Mouse (Mus musculus) embryonic fibroblast, embryonic 13.5 days (primary cell): Measurements from ENCODE around the gene Lrrc55.

Source experiments
- CTCF ChIP-seq: IDR thresholded peaks from 2 replicates; pipeline ENCODE4 v1.5.1; 2011; ENCODE audit warnings: mild to moderate bottlenecking, control low read depth, low read length, moderate library complexity, borderline replicate concordance; ENCODE audit not compliant: insufficient read depth
- POLR2A ChIP-seq: IDR thresholded peaks from 2 replicates; pipeline ENCODE4 v1.6.1; 2011; ENCODE audit warnings: low read depth, mild to moderate bottlenecking, control low read depth, low read length, moderate library complexity

DNA sequence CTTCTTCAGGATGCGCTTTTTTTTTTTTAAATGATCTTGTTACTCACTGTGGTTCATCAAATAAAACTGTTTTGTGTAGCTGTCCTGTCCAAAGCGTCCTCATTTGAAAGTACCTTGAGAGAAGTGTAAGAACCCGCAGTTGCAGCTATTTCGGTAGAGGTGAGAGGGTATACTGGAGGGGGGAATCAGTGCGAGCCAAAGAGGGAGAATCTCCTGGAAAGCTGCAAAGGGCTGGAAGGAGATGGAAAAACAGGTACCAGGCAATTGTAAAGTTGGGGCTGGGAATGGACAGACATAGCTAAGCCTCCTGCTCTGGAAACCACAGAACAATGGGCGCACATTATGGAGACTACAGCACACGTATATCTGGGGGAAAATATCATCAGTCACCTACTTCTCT, 57.2 kb downstream of the Lrrc55 start:
- no peak for TF ChIP-seq CTCF
- TF ChIP-seq POLR2A, result no peak
